Mouse (Mus musculus): ENCODE measurements around the gene Ppif. TPM values are rescaled to one million over a fixed set of nuclear protein-coding genes. Genes with fewer than 3 reads are reported as not detected.
A peak's percentile ranks its signal among the peaks of the same experiment; 100 is the strongest.

The Ppif gene
- total and polyA plus RNA-seq, 2 experiments from 2014 or later: 35.0 to 39.7 TPM

DNA sequence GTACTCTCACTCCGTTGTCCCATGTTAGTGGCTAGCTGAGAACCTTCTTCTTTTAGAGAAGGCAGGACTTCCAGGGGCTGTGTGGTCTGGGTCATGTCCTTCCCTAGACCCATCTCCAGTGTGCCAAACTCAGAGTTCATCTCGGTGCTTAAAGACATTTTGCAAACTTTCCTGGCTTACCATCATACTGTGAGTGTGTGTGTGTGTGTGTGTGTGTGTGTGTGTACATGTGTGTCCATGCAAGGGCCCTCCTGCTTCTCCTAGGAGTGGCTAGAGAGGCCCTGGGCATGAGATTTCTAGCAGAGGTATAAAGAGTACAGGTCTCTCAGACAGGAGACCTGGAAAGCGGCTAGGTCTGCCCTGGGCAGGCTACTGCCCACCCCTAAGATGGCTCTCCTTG, 42.2 kb downstream of the Ppif start:
- no peak for TF ChIP-seq CTCF (IDR thresholded peaks at IDR 0.05; ENCODE audit: low read depth)
- H3K9ac ChIP-seq: no peak overlapping the region
- no peak overlapping the region for H3K4me2 ChIP-seq (ENCODE audit: low read depth)
- no peak overlapping the region for H3K4me3 ChIP-seq (ENCODE audit: low read depth, low read length)
- no peak overlapping the region for H3K27ac ChIP-seq (ENCODE audit: low read depth, low read length)
- DNase-seq (no peak), ATAC-seq (no peak)
- H3K9me3 ChIP-seq (ENCODE audit: low read length): no peaks in the 10 kb centered on the region
- H3K27me3 ChIP-seq (ENCODE audit: insufficient read depth, low read length): no peaks in the 10 kb centered on the region
- peaks cover 10% of the 10 kb centered on the region; the same call in 1 of the 2 replicates for H3K4me1 ChIP-seq (ENCODE audit: insufficient read depth)
- 81% methylated on average over 3 of the region's 3 CpGs for WGBS
- H3K36me3 ChIP-seq (ENCODE audit: insufficient read depth): no peaks in the 10 kb centered on the region

DNA sequence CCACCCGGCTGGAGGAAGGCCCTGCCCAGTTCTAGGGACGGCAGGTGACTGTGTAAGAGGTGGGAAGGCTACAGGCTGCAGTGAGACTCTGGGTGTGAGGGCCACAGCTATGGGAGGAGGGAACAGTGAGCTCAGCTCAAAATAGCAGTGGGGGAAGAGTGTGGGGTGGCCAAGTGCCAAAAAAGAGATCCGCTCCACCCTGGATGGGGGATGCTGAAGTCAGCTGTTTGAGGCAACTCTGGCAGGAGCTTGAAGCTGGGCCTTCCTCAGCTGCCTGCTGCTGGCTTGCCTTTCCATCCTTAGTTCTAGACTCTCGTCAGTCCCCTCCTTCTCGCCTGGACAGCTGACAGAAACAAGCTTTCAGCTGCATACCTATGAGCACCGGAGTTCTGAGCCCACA, 42.6 kb downstream of the Ppif start:
- peak; percentile 14; the same call in 1 of the 2 replicates for ATAC-seq
- Histone ChIP-seq H3K4me3 (ENCODE audit: low read depth, low read length) (no peak overlapping the region), H3K9me3 (ENCODE audit: low read length) (no peaks in the 10 kb centered on the region), H3K27ac (ENCODE audit: low read depth, low read length) (0 out of 2 replicates have a peak overlapping the region, but pooled peaks have one; percentile 16), H3K36me3 (ENCODE audit: insufficient read depth) (no peaks in the 10 kb centered on the region), H3K4me1 (ENCODE audit: insufficient read depth) (peaks cover 10% of the 10 kb centered on the region; the same call in 1 of the 2 replicates), H3K9ac (no peak overlapping the region), H3K27me3 (ENCODE audit: insufficient read depth, low read length) (no peaks in the 10 kb centered on the region), H3K4me2 (ENCODE audit: low read depth) (no peak overlapping the region)
- DNase-seq: peak; percentile 42
- 48% methylated on average over 6 of the region's 6 CpGs for WGBS
- TF ChIP-seq CTCF (IDR thresholded peaks at IDR 0.05; ENCODE audit: low read depth): no peak

DNA sequence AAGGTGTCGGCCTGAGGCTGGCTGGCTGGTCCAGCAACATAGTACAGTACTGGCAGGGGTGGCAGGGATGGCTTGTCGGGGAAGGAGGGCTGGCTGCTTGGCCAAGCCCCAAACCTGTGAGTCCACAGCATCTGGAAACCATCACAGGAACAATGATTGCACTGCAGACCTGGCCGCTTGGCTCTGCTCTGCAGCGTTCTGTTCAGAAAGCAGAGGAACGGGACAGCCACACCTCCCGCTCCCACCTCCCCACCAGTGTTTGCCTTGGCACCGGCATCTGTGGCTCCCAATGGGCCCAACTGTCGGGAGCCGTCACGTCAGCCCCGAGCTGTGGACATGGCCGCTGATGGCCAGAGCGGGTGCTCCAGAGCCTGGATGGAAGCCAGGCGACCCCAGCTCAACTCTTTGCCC, 44.6 kb downstream of the Ppif start:
- Histone ChIP-seq H3K27ac (ENCODE audit: low read depth, low read length) (no peak overlapping the region), H3K36me3 (ENCODE audit: insufficient read depth) (no peaks in the 10 kb centered on the region), H3K4me1 (ENCODE audit: insufficient read depth) (peaks cover 10% of the 10 kb centered on the region; the same call in 1 of the 2 replicates), H3K27me3 (ENCODE audit: insufficient read depth, low read length) (no peaks in the 10 kb centered on the region), H3K4me3 (ENCODE audit: low read depth, low read length) (no peak overlapping the region), H3K9ac (no peak overlapping the region), H3K4me2 (ENCODE audit: low read depth) (no peak overlapping the region), H3K9me3 (ENCODE audit: low read length) (no peaks in the 10 kb centered on the region)
- TF ChIP-seq CTCF (IDR thresholded peaks at IDR 0.05; ENCODE audit: low read depth): no peak
- ATAC-seq (no peak), DNase-seq (no peak)
- 49% methylated on average over 14 of the region's 14 CpGs for WGBS

DNA sequence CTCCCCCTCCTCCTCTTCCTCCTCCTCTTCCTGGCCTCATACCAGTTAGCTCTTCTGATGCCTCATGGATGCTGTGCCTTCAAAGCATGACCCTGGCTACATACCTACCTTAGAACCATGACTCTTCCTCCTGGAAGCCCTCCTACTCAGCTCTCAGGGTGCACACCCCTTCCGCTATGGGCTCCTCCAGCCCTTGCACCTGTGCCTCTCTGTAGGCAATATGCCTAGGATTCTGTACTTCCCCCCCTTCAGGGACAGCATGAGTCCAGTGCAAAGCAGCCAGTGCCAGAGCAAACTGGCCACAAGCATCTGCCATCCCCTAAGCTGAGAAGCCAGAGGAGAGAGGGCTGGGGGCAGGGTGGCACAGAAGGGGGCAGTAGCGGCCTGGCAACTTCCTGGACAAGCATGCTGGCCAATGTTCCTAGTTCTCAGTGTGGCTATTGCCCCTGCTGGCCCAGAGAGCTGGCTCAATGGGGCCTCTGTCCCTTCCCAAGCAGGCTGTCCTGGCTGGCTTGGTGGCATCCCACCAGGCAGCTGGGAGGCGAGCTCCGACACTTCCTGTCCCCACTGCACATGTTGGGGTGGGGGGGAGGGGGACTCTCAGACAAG, 46.1 kb downstream of the Ppif start:
- Histone ChIP-seq H3K4me1 (ENCODE audit: insufficient read depth) (peaks cover 10% of the 10 kb centered on the region; the same call in 1 of the 2 replicates), H3K9ac (no peak overlapping the region), H3K36me3 (ENCODE audit: insufficient read depth) (no peaks in the 10 kb centered on the region), H3K4me3 (ENCODE audit: low read depth, low read length) (no peak overlapping the region), H3K9me3 (ENCODE audit: low read length) (no peaks in the 10 kb centered on the region), H3K27ac (ENCODE audit: low read depth, low read length) (0 out of 2 replicates have a peak overlapping the region, but pooled peaks have one; percentile 29), H3K27me3 (ENCODE audit: insufficient read depth, low read length) (no peaks in the 10 kb centered on the region), H3K4me2 (ENCODE audit: low read depth) (no peak overlapping the region)
- peak; percentile 35 for TF ChIP-seq CTCF (IDR thresholded peaks at IDR 0.05; ENCODE audit: low read depth)
- 82% methylated on average over 4 of the region's 4 CpGs for WGBS
- peak; percentile 88 for ATAC-seq
- peak; percentile 58 for DNase-seq

DNA sequence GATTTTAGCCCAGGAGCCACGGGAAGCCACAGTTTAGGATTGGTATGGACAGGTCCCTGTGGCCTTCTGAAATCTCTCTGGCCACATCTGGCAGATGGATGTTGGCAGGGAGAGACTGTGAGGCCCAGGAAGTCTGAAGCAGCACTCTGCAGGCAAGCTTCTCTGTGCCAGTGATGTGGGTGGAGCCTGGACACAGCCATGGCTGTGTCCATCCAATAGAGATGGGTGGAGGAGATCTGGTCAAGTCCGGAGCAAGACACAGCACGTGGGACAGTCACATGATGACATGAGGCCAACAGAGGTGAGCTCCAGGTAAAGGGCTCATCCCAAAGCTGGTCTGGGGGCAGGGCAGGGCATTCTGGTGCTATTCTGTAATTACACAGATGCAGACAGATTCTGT, 47.3 kb downstream of the Ppif start:
- no peak overlapping the region for H3K4me2 ChIP-seq (ENCODE audit: low read depth)
- WGBS: 73% methylated on average over 3 of the region's 3 CpGs
- H3K9me3 ChIP-seq (ENCODE audit: low read length): no peaks in the 10 kb centered on the region
- H3K36me3 ChIP-seq (ENCODE audit: insufficient read depth): no peaks in the 10 kb centered on the region
- DNase-seq: no peak
- H3K4me1 ChIP-seq (ENCODE audit: insufficient read depth): peaks cover 9% of the 10 kb centered on the region; the same call in 1 of the 2 replicates
- no peak overlapping the region for H3K27ac ChIP-seq (ENCODE audit: low read depth, low read length)
- no peaks in the 10 kb centered on the region for H3K27me3 ChIP-seq (ENCODE audit: insufficient read depth, low read length)
- H3K4me3 ChIP-seq (ENCODE audit: low read depth, low read length): no peak overlapping the region
- ATAC-seq: no peak
- TF ChIP-seq CTCF (IDR thresholded peaks at IDR 0.05; ENCODE audit: low read depth): no peak
- H3K9ac ChIP-seq: no peak overlapping the region

DNA sequence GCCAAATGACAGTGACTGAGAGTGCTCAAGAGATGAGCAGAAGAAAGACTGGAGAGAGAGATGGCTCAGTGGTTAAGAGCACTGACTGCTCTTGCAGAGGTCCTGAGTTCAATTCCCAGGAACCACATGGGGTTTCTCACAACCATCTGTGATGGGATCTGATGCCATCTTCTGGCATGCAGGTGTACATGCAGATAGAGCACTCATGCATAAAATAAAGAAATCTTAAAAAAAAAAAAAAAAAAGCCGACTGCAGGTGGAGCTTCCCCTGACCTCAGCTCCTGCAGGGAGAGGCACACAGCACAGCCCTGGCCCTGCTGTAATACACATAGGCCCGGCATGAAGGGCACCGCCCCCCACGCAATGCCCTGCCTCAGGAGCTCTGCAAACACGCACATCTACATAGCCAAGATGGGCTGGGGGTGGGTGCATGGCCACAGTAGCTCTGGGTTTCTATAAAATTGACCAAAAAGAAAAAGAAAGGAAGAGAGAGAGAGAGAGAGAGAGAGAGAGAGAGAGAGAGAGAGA, 48.0 kb downstream of the Ppif start:
- H3K4me3 ChIP-seq (ENCODE audit: low read depth, low read length): no peak overlapping the region
- H3K9ac ChIP-seq: no peak overlapping the region
- no peaks in the 10 kb centered on the region for H3K27me3 ChIP-seq (ENCODE audit: insufficient read depth, low read length)
- peaks cover 2% of the 10 kb centered on the region; the same call in 1 of the 2 replicates for H3K4me1 ChIP-seq (ENCODE audit: insufficient read depth)
- ATAC-seq (no peak), DNase-seq (no peak)
- no peak overlapping the region for H3K4me2 ChIP-seq (ENCODE audit: low read depth)
- no peaks in the 10 kb centered on the region for H3K36me3 ChIP-seq (ENCODE audit: insufficient read depth)
- WGBS: 56% methylated on average over 5 of the region's 5 CpGs
- no peak overlapping the region for H3K27ac ChIP-seq (ENCODE audit: low read depth, low read length)
- peak; percentile 12; the same call in 1 of the 2 replicates for TF ChIP-seq CTCF (IDR thresholded peaks at IDR 0.05; ENCODE audit: low read depth)
- H3K9me3 ChIP-seq (ENCODE audit: low read length): no peaks in the 10 kb centered on the region

DNA sequence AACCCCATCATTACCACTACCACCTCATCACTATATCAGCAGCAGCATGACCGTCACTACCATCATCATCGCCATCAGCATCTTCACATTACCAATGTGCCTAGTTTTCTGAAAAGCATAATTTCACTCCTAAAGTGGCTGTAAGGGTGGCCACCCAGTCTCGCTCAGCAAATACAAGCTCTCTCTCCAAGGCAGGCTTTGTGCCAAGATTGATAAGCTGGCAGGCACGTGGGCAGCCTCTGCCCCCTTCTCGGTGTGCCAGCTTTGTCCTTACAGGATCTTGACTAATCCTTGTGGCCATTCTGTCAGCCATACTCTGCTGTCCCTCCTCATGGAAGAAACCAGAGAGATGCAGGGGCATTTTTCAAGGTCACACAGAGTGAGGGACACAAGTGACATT, 49.0 kb downstream of the Ppif start:
- H3K4me2 ChIP-seq (ENCODE audit: low read depth): no peak overlapping the region
- no peaks in the 10 kb centered on the region for H3K4me1 ChIP-seq (ENCODE audit: insufficient read depth)
- ATAC-seq (no peak), DNase-seq (no peak)
- H3K36me3 ChIP-seq (ENCODE audit: insufficient read depth): no peaks in the 10 kb centered on the region
- no peak overlapping the region for H3K27ac ChIP-seq (ENCODE audit: low read depth, low read length)
- 70% methylated on average over 5 of the region's 5 CpGs for WGBS
- no peak for TF ChIP-seq CTCF (IDR thresholded peaks at IDR 0.05; ENCODE audit: low read depth)
- no peaks in the 10 kb centered on the region for H3K9me3 ChIP-seq (ENCODE audit: low read length)
- H3K27me3 ChIP-seq (ENCODE audit: insufficient read depth, low read length): no peaks in the 10 kb centered on the region
- no peak overlapping the region for H3K4me3 ChIP-seq (ENCODE audit: low read depth, low read length)
- no peak overlapping the region for H3K9ac ChIP-seq

Measured in forebrain, postnatal 0 days (tissue).